Comparison of ENCODE assay signal across 24 mouse cellular contexts in the genomic region with DNA sequence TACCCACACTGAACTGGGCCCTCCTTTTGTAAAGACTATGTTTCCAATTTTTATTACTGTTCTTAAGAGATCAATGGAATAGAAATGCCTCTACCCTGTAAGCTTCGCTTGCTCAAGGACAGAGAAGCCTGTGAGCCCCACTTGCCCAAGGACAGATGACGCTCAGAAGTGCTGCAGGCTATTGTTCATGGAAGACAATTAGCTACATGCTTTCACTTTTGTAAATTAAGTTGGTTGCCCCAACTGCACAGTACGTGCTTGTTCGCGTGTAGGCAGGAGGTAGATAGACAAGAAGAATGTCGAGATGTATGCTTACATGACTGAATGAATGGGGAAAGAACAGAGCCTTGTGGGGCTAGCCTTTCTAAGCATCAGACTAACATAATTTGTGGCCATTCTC. TPM values are rescaled to one million over a fixed set of nuclear protein-coding genes. Genes with fewer than 3 reads are reported as not detected.
DNase-seq lines count a peak whose midpoint lies in the region; ATAC-seq lines count a peak whose summit lies in the region.
"Had no signal": no experiment of that assay in that cellular context is flagged by ENCODE, and none has a peak within 500 bp of the region (broad histone marks: within the 10 kb centered on the region; RNA-seq: fewer than 3 reads in every experiment).

No protein-coding gene starts in this region.

- H3K9me3 ChIP-seq in heart, embryonic 12.5 days (replicated peaks) = no peaks in the 10 kb centered on the region
- H3K9me3 ChIP-seq: embryonic facial prominence, embryonic 13.5 days; embryonic facial prominence, embryonic 15.5 days; forebrain, embryonic 10.5 days; forebrain, embryonic 12.5 days; G1E had no signal

- H3K36me3 ChIP-seq in heart, embryonic 12.5 days = no peaks in the 10 kb centered on the region
- H3K36me3 ChIP-seq: embryonic facial prominence, embryonic 13.5 days; embryonic facial prominence, embryonic 15.5 days; forebrain, embryonic 10.5 days; forebrain, embryonic 12.5 days; G1E had no signal

- peaks cover 16% of the 10 kb centered on the region; the same call in 1 of the 2 replicates for H3K4me1 ChIP-seq in heart, embryonic 12.5 days (replicated peaks)

- no peak overlapping the region for H3K9ac ChIP-seq in heart, embryonic 12.5 days
- H3K9ac ChIP-seq: embryonic facial prominence, embryonic 13.5 days; embryonic facial prominence, embryonic 15.5 days; forebrain, embryonic 12.5 days had no signal

- no peak for ATAC-seq in heart, embryonic 12.5 days (ENCODE audit: insufficient number of reproducible peaks, low FRiP score)
- ATAC-seq: CD4-positive, CD25-positive, alpha-beta regulatory T cell, adult 4 months; forebrain, embryonic 14.5 days; forebrain, embryonic 16.5 days; Patski had no signal

- H3K4me2 ChIP-seq in heart, embryonic 12.5 days = no peak overlapping the region
- H3K4me2 ChIP-seq: embryonic facial prominence, embryonic 13.5 days; embryonic facial prominence, embryonic 15.5 days; forebrain, embryonic 12.5 days had no signal

- peak; percentile 55 for DNase-seq in adrenal gland, adult 2 months
- no peak for DNase-seq in adrenal gland, postnatal 25 days
- peak; percentile 60 for DNase-seq in heart, adult 11 months
- peak; percentile 26 for DNase-seq in ZHBTc4 (ENCODE audit: low read depth, low spot score)
- DNase-seq: adrenal gland, postnatal 10 days; B cell, adult 2 months; cerebellum, adult 11 months; cerebellum, adult 18-20 months; cerebellum, adult 8-10 months; cerebellum, adult 9-11 months; cerebellum, postnatal 14 days; cerebellum, postnatal 36 days; embryo, embryonic 11 days had no signal

- no peak overlapping the region for H3K4me3 ChIP-seq in heart, embryonic 12.5 days
- H3K4me3 ChIP-seq: embryonic facial prominence, embryonic 13.5 days; embryonic facial prominence, embryonic 15.5 days; erythroblast, embryonic 14.5 days; forebrain, embryonic 10.5 days; forebrain, embryonic 12.5 days had no signal

- H3K27ac ChIP-seq in heart, embryonic 12.5 days (ENCODE audit: poor library complexity, severe bottlenecking) = no peak overlapping the region
- H3K27ac ChIP-seq: embryonic facial prominence, embryonic 13.5 days; embryonic facial prominence, embryonic 15.5 days; forebrain, embryonic 10.5 days; forebrain, embryonic 12.5 days had no signal

- peaks cover 16% of the 10 kb centered on the region for H3K27me3 ChIP-seq in heart, embryonic 12.5 days (replicated peaks)
- H3K27me3 ChIP-seq: Patski had no signal

- 86% methylated on average over 6 of the region's 6 CpGs for WGBS in heart, embryonic 12.5 days

RNA-seq across cellular contexts. Expression of gene Nsun2, which starts 54.8 kb away (rescaled TPM):
- 100 to 1,000 TPM in 1 of 2 experiments, 10 to 100 TPM in 1; 92.2 to 113 TPM for total RNA-seq in adrenal gland, adult 2 months (2021)
- polyA plus RNA-seq in adrenal gland, adult 2 months (2012; rRNA removed) = 22.7 and 31.0 TPM in 2 replicates
- total RNA-seq in adrenal gland, postnatal 25 days (2021) = 84.4 and 102 TPM in 2 replicates
- 77.9 and 81.6 TPM in 2 replicates for polyA plus RNA-seq in heart, embryonic 12.5 days (2016; fragmentation: Nextera tagmentation; extraction: Ambion mirVana)

RNA-seq across cellular contexts. Expression of gene Tent4a, which starts 55.7 kb away (rescaled TPM):
- 10 to 100 TPM; 18.8 to 18.9 TPM for total RNA-seq in adrenal gland, adult 2 months (2021)
- polyA plus RNA-seq in adrenal gland, adult 2 months (2012; rRNA removed) = 22.7 and 24.0 TPM in 2 replicates
- 23.4 and 25.4 TPM in 2 replicates for total RNA-seq in adrenal gland, postnatal 25 days (2021)
- polyA plus RNA-seq in heart, embryonic 12.5 days (2016; fragmentation: Nextera tagmentation; extraction: Ambion mirVana) = 3.9 and 4.0 TPM in 2 replicates
